Mouse (Mus musculus) heart, adult 2 months (tissue): ENCODE data around the gene Arhgef11. TPM values are rescaled to one million over a fixed set of nuclear protein-coding genes. Genes with fewer than 3 reads are reported as not detected.
A peak's percentile ranks its signal among the peaks of the same experiment; 100 is the strongest.

ENCODE experiments used
- DNase-seq, 2 experiments: peaks; one replicate each; pipeline ENCODE4 v3.0.0; 2021
- H3K27ac ChIP-seq: fragments of 200-600 bp; 2 replicates; pipeline ENCODE4 v1.8.1; 2022
- H3K27me3 ChIP-seq: fragments of 200-500 bp; 2 replicates; pipeline ENCODE4 v1.6.1; 2012; ENCODE audit warnings: mild to moderate bottlenecking, low read length, inconsistent platforms, mixed read lengths; ENCODE audit not compliant: control insufficient read depth, insufficient read depth
- H3K36me3 ChIP-seq: fragments of 200-500 bp; 2 replicates; pipeline ENCODE4 v1.6.1; 2012; ENCODE audit warnings: low read length, inconsistent platforms; ENCODE audit not compliant: control insufficient read depth, insufficient read depth
- H3K4me1 ChIP-seq: fragments of 200-500 bp; 2 replicates; pipeline ENCODE4 v1.6.1; 2011; ENCODE audit warnings: low read length; ENCODE audit not compliant: control insufficient read depth, insufficient read depth
- H3K4me3 ChIP-seq: fragments of 200-600 bp; 2 replicates; pipeline ENCODE4 v1.8.1; 2022
- H3K79me2 ChIP-seq: fragments of 200-500 bp; replicated peaks from 2 replicates; pipeline ENCODE4 v1.6.1; 2012; ENCODE audit warnings: mild to moderate bottlenecking, inconsistent platforms, low read length, moderate library complexity, mixed read lengths; ENCODE audit not compliant: control insufficient read depth, insufficient read depth
- H3K9ac ChIP-seq: fragments of 200-500 bp; 2 replicates; pipeline ENCODE4 v1.6.1; 2012; ENCODE audit warnings: low read depth, mild to moderate bottlenecking, control low read depth, inconsistent platforms, low read length, mixed read lengths
- CTCF ChIP-seq: fragments of 200-600 bp; IDR thresholded peaks from 2 replicates; pipeline ENCODE4 v1.8.1; 2022; ENCODE audit warnings: antibody characterized with exemption, mild to moderate bottlenecking, moderate library complexity
- EP300 ChIP-seq: fragments of 200-500 bp; IDR thresholded peaks from 2 replicates; pipeline ENCODE4 v1.6.1; 2011; ENCODE audit warnings: low read depth, low read length, control low read depth; ENCODE audit not compliant: insufficient read depth
- POLR2A ChIP-seq: fragments of 200-500 bp; IDR thresholded peaks from 2 replicates; pipeline ENCODE4 v1.6.1; 2011; ENCODE audit warnings: mild to moderate bottlenecking, low read depth, low read length, control low read depth; ENCODE audit not compliant: insufficient read depth
- WGBS: fragments of 180-500 bp; shearing (Covaris S2); methylation state at CpG from one replicate; pipeline ENCODE4 v1.1.7; 2018; 5-methylcytosine and 5-hydroxymethylcytosine counted together
- intact Hi-C: fragments of 180-260 bp; cut with DNase I; formaldehyde crosslinking; loops from one replicate; pipeline ENCODE4 v1.15.1; 2025
- polyA plus RNA-seq: library from polyadenylated mRNA; depleted of rRNA; stranded (reverse); fragments of >200 nt; gene quantifications from 2 replicates; pipeline ENCODE4 v1.2.3, GENCODE M21; 2012
- total RNA-seq, 2 experiments: library from RNA; stranded (reverse); gene quantifications; 2 replicates each; pipeline ENCODE4 v1.2.3; 2021

Arhgef11 gene
- total and polyA plus RNA-seq, 3 experiments = 16.0 to 20.4 (median 19.5) TPM

GRCm38 (mm10) chr3:87765091-87765490 lies 147.7 kb downstream of the Arhgef11 start:
- intact Hi-C loops = loop anchor here (10.0 kb wide), 1 partner anchor 210 kb away; the partner anchor contains the start of gene Nes
- DNase-seq = peak; percentile 70 to 78
- no peaks in the 10 kb centered on the region for H3K79me2 ChIP-seq
- 24% methylated on average over 10 of the region's 10 CpGs for WGBS
- H3K4me3 ChIP-seq = peak overlapping the region; percentile 40
- no peaks in the 10 kb centered on the region for H3K27me3 ChIP-seq
- peak; percentile 12; the same call in 1 of the 2 replicates for TF ChIP-seq EP300
- 0 out of 2 replicates have a peak, but pooled peaks have one; percentile 14 for TF ChIP-seq POLR2A
- TF ChIP-seq CTCF = no peak
- no peaks in the 10 kb centered on the region for H3K36me3 ChIP-seq
- peak overlapping the region; percentile 20; the same call in 1 of the 2 replicates for H3K9ac ChIP-seq
- peak overlapping the region; percentile 93 for H3K27ac ChIP-seq
- peaks cover 18% of the 10 kb centered on the region for H3K4me1 ChIP-seq

- Histone ChIP-seq H3K9ac (peak overlapping the region; percentile 11), H3K4me3 (peak overlapping the region; percentile 40), H3K79me2 (no peaks in the 10 kb centered on the region), H3K4me1 (peaks cover 16% of the 10 kb centered on the region), H3K27ac (peak overlapping the region; percentile 93), H3K27me3 (no peaks in the 10 kb centered on the region), H3K36me3 (no peaks in the 10 kb centered on the region)
- 44% methylated on average over 5 of the region's 5 CpGs for WGBS
- intact Hi-C loops = loop anchor here (10.0 kb wide), 1 partner anchor 209 kb away; the partner anchor contains the start of gene Nes
- no peak for TF ChIP-seq EP300
- peak; percentile 48; the same call in 1 of the 2 replicates for TF ChIP-seq POLR2A
- no peak for TF ChIP-seq CTCF
- DNase-seq = peak in 1 of 2 experiments; percentile 52
These were observed 148.4 kb downstream of the Arhgef11 start for GRCm38 (mm10) chr3:87765631-87766283.

GRCm38 (mm10) chr3:87766284-87766667 lies 148.9 kb downstream of the Arhgef11 start:
- Histone ChIP-seq H3K27ac (peak overlapping the region; percentile 93), H3K79me2 (no peaks in the 10 kb centered on the region), H3K9ac (peak overlapping the region; percentile 11), H3K36me3 (no peaks in the 10 kb centered on the region), H3K27me3 (no peaks in the 10 kb centered on the region), H3K4me1 (peaks cover 15% of the 10 kb centered on the region), H3K4me3 (peak overlapping the region; percentile 40)
- intact Hi-C loops = loop anchor here (10.0 kb wide), 1 partner anchor 209 kb away; the partner anchor contains the start of gene Nes
- 75% methylated on average over 3 of the region's 3 CpGs for WGBS
- TF ChIP-seq POLR2A = no peak
- TF ChIP-seq EP300 = no peak
- no peak for TF ChIP-seq CTCF
- no peak for DNase-seq

GRCm38 (mm10) chr3:87767764-87768163 lies 150.4 kb downstream of the Arhgef11 start:
- Histone ChIP-seq H3K9ac (peak overlapping the region; percentile 73), H3K36me3 (no peaks in the 10 kb centered on the region), H3K27ac (peak overlapping the region; percentile 93), H3K27me3 (no peaks in the 10 kb centered on the region), H3K79me2 (no peaks in the 10 kb centered on the region), H3K4me3 (peak overlapping the region; percentile 63), H3K4me1 (peaks cover 14% of the 10 kb centered on the region)
- intact Hi-C loops = loop anchor here (2.0 to 10.0 kb wide), 2 partner anchors 19 to 207 kb away; partner anchors contain the start of genes Lrrc71 and Nes
- TF ChIP-seq EP300 (peak; percentile 65; the same call in 1 of the 2 replicates), CTCF (no peak), POLR2A (peak; percentile 49)
- peak; percentile 65 to 71 for DNase-seq
- 30% methylated on average over 8 of the region's 8 CpGs for whole genome bisulfite sequencing

GRCm38 (mm10) chr3:87768431-87768830 lies 151.1 kb downstream of the Arhgef11 start:
- peaks cover 14% of the 10 kb centered on the region for H3K4me1 ChIP-seq
- TF ChIP-seq POLR2A (no peak), CTCF (no peak), EP300 (no peak)
- H3K4me3 ChIP-seq = peak overlapping the region; percentile 63
- WGBS = 34% methylated on average over 6 of the region's 6 CpGs
- H3K9ac ChIP-seq = peak overlapping the region; percentile 73
- intact Hi-C loops = loop anchor here (2.0 to 10.0 kb wide), 2 partner anchors 20 to 206 kb away; partner anchors contain the start of genes Lrrc71 and Nes
- no peaks in the 10 kb centered on the region for H3K36me3 ChIP-seq
- no peaks in the 10 kb centered on the region for H3K79me2 ChIP-seq
- H3K27ac ChIP-seq = peak overlapping the region; percentile 93
- no peak for DNase-seq
- no peaks in the 10 kb centered on the region for H3K27me3 ChIP-seq

GRCm38 (mm10) chr3:87768844-87769243 lies 151.5 kb downstream of the Arhgef11 start:
- TF ChIP-seq POLR2A (peak; percentile 83), EP300 (0 out of 2 replicates have a peak, but pooled peaks have one; percentile 45), CTCF (peak; percentile 99; the same call in 1 of the 2 replicates)
- WGBS = 1% methylated on average over 36 of the region's 37 CpGs
- DNase-seq = peak; percentile 92
- Histone ChIP-seq H3K9ac (peak overlapping the region; percentile 68), H3K79me2 (no peaks in the 10 kb centered on the region), H3K4me3 (peak overlapping the region; percentile 63), H3K36me3 (no peaks in the 10 kb centered on the region), H3K27me3 (no peaks in the 10 kb centered on the region), H3K27ac (peak overlapping the region; percentile 93), H3K4me1 (peaks cover 13% of the 10 kb centered on the region)
- intact Hi-C loops = loop anchor here (1.0 to 10.0 kb wide), 3 partner anchors 13 to 206 kb away; partner anchors contain the start of genes Lrrc71 and Nes
